Mouse (Mus musculus) thymus, adult 2 months (tissue): ENCODE measurements at regions not wholly inside any gene's neighbourhood (a gene's known extent, or its start where the extent isn't known, plus 50 kb on each side); places are given as distances from the start of the nearest gene placed in this dataset.

Experiments
- CTCF ChIP-seq: fragments of 200-500 bp; IDR thresholded peaks from 2 replicates; pipeline ENCODE4 v1.5.1; 2012; ENCODE audit warnings: mild to moderate bottlenecking, control low read depth, low read length, moderate library complexity, borderline replicate concordance; ENCODE audit not compliant: control insufficient read depth, poor library complexity, insufficient read depth; ENCODE audit errors: extremely low read depth
- POLR2A ChIP-seq: fragments of 200-500 bp; IDR thresholded peaks from 2 replicates; pipeline ENCODE4 v1.6.1; 2012; ENCODE audit warnings: mild to moderate bottlenecking, low read length, control low read depth, moderate library complexity; ENCODE audit not compliant: control insufficient read depth, poor library complexity, insufficient read depth; ENCODE audit errors: extremely low read depth

DNA sequence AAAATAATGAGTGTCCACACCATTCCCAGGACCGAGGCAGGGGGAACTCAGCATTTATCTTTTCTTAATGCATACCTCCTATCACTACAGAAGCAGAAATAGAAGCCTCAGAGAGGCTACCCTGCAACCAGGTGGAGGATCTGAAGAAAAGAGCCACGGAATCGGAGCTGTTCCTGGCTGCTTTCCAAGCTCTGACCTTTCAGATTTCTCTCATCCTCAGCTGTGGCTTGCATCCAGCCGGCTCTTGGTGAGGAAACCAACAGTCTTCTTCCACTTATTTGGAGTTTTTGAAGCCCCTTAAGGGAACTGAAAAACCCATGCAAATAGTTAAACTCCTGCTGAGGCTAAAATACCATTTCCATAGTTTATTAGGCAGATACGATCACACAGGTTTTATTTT, 907.3 kb downstream of the Ets1 start:
- TF ChIP-seq CTCF (no peak), POLR2A (no peak)
